Mouse (Mus musculus) kidney, embryonic 15.5 days (tissue): ENCODE measurements around the gene Ecel1. TPM values are rescaled to one million over a fixed set of nuclear protein-coding genes. Genes with fewer than 3 reads are reported as not detected.

Experiments
- ATAC-seq: fragments of 200-750 bp; cut with Nextera tagmentation; replicated peaks from 2 replicates; pipeline ENCODE4 v1.8.0; 2017; ENCODE audit warnings: moderate TSS enrichment; ENCODE audit not compliant: low FRiP score
- H3K27ac ChIP-seq: fragments of 300-500 bp; sonication (generic); 2 replicates; pipeline ENCODE4 v1.5.1; 2015; ENCODE audit warnings: mild to moderate bottlenecking, inconsistent platforms
- H3K27me3 ChIP-seq: fragments of 300-500 bp; sonication (generic); 2 replicates; pipeline ENCODE4 v1.6.1; 2015; ENCODE audit warnings: inconsistent platforms
- H3K36me3 ChIP-seq: fragments of 300-500 bp; sonication (generic); 2 replicates; pipeline ENCODE4 v1.6.1; 2015; ENCODE audit warnings: inconsistent platforms
- H3K4me1 ChIP-seq: fragments of 300-500 bp; sonication (generic); 2 replicates; pipeline ENCODE4 v1.6.1; 2015; ENCODE audit warnings: inconsistent platforms
- H3K4me2 ChIP-seq: fragments of 300-500 bp; sonication (generic); 2 replicates; pipeline ENCODE4 v1.6.1; 2015; ENCODE audit warnings: moderate library complexity, mild to moderate bottlenecking, inconsistent platforms
- H3K4me3 ChIP-seq: fragments of 300-500 bp; sonication (generic); replicated peaks from 2 replicates; pipeline ENCODE4 v1.5.1; 2015; ENCODE audit warnings: mild to moderate bottlenecking, inconsistent platforms
- H3K9ac ChIP-seq: fragments of 300-500 bp; sonication (generic); 2 replicates; pipeline ENCODE4 v1.6.1; 2015; ENCODE audit warnings: mild to moderate bottlenecking, inconsistent platforms
- H3K9me3 ChIP-seq: fragments of 300-500 bp; sonication (generic); replicated peaks from 2 replicates; pipeline ENCODE4 v1.6.1; 2016; ENCODE audit warnings: inconsistent platforms
- WGBS: fragments of 180-500 bp; shearing (Covaris S2); methylation state at CpG from one replicate; pipeline ENCODE4 v1.1.7; 2015; ENCODE audit warnings: mixed read lengths; 5-methylcytosine and 5-hydroxymethylcytosine counted together
- polyA plus RNA-seq: library from polyadenylated mRNA; unstranded; fragments of >200 nt; fragmentation: Nextera tagmentation; extraction: Ambion mirVana; gene quantifications from 2 replicates; pipeline ENCODE4 v1.2.1, GENCODE M21; 2015

Gene Ecel1
- polyA plus RNA-seq: 1.3 and 3.8 TPM in 2 replicates

GRCm38 (mm10) chr1:87156199-87156587 is at the start of gene Ecel1:
Ecel1 (minus strand) TSS chr1:87156521.
- Histone ChIP-seq H3K9ac (no peak within 1 kb of the TSS), H3K4me3 (peak within 1 kb of the TSS; percentile 44), H3K27me3 (peaks cover 95% of the 10 kb centered on the region), H3K27ac (no peak within 1 kb of the TSS), H3K9me3 (no peaks in the 10 kb centered on the region), H3K36me3 (no peaks in the 10 kb centered on the region), H3K4me1 (peaks cover 33% of the 10 kb centered on the region), H3K4me2 (peak within 1 kb of the TSS; percentile 80)
- WGBS: under 1% methylated on average over 12 of the region's 12 CpGs
- no peak for ATAC-seq

GRCm38 (mm10) chr1:87205502-87205901 is 49.2 kb upstream of the Ecel1 start:
- Histone ChIP-seq H3K4me2 (0 out of 2 replicates have a peak overlapping the region, but pooled peaks have one; percentile 23), H3K27me3 (peaks cover 28% of the 10 kb centered on the region), H3K4me1 (peaks cover 15% of the 10 kb centered on the region), H3K36me3 (no peaks in the 10 kb centered on the region), H3K9ac (no peak overlapping the region), H3K27ac (no peak overlapping the region), H3K4me3 (no peak overlapping the region), H3K9me3 (no peaks in the 10 kb centered on the region)
- WGBS: 42% methylated on average over 3 of the region's 3 CpGs
- ATAC-seq: peak; percentile 49

GRCm38 (mm10) chr1:87205038-87205437 is 48.7 kb upstream of the Ecel1 start:
- 55% methylated on average over 6 of the region's 6 CpGs for WGBS

GRCm38 (mm10) chr1:87204465-87204864 is 48.1 kb upstream of the Ecel1 start, which contains the start of gene Chrng:
Chrng (plus strand) TSS chr1:87204657.
- H3K9ac ChIP-seq: no peak within 1 kb of the TSS
- peaks cover 15% of the 10 kb centered on the region for H3K4me1 ChIP-seq
- H3K9me3 ChIP-seq: no peaks in the 10 kb centered on the region
- no peak within 1 kb of the TSS for H3K27ac ChIP-seq
- H3K4me3 ChIP-seq: no peak within 1 kb of the TSS
- 93% methylated on average over 7 of the region's 7 CpGs for WGBS
- no peak within 1 kb of the TSS for H3K4me2 ChIP-seq
- ATAC-seq: no peak
- H3K27me3 ChIP-seq: peaks cover 28% of the 10 kb centered on the region
- H3K36me3 ChIP-seq: no peaks in the 10 kb centered on the region

More at GRCm38 (mm10) chr1:87205038-87205437, 48.7 kb upstream of the Ecel1 start:
- Histone ChIP-seq H3K4me2 (no peak overlapping the region), H3K27ac (no peak overlapping the region), H3K4me1 (peaks cover 15% of the 10 kb centered on the region), H3K9me3 (no peaks in the 10 kb centered on the region), H3K4me3 (no peak overlapping the region), H3K9ac (no peak overlapping the region), H3K27me3 (peaks cover 28% of the 10 kb centered on the region), H3K36me3 (no peaks in the 10 kb centered on the region)
- no peak for ATAC-seq

- Histone ChIP-seq H3K4me3 (no peak overlapping the region), H3K27me3 (peaks cover 32% of the 10 kb centered on the region), H3K27ac (no peak overlapping the region), H3K36me3 (no peaks in the 10 kb centered on the region), H3K4me1 (peaks cover 18% of the 10 kb centered on the region), H3K9me3 (no peaks in the 10 kb centered on the region), H3K9ac (no peak overlapping the region), H3K4me2 (no peak overlapping the region)
- ATAC-seq: no peak
- WGBS: 84% methylated on average over 5 of the region's 5 CpGs
Observed at GRCm38 (mm10) chr1:87203779-87204178, 47.5 kb upstream of the Ecel1 start.

- Histone ChIP-seq H3K9me3 (no peaks in the 10 kb centered on the region), H3K4me1 (peaks cover 25% of the 10 kb centered on the region), H3K9ac (no peak overlapping the region), H3K4me2 (no peak overlapping the region), H3K27me3 (peaks cover 24% of the 10 kb centered on the region), H3K4me3 (no peak overlapping the region), H3K27ac (no peak overlapping the region), H3K36me3 (no peaks in the 10 kb centered on the region)
- ATAC-seq: no peak
- 56% methylated on average over 1 of the region's 1 CpGs for WGBS
Observed at GRCm38 (mm10) chr1:87201848-87202247, 45.5 kb upstream of the Ecel1 start.

- no peak overlapping the region for H3K9ac ChIP-seq
- H3K4me3 ChIP-seq: no peak overlapping the region
- H3K27ac ChIP-seq: no peak overlapping the region
- no peaks in the 10 kb centered on the region for H3K9me3 ChIP-seq
- no peak for ATAC-seq
- no peaks in the 10 kb centered on the region for H3K36me3 ChIP-seq
- peaks cover 13% of the 10 kb centered on the region; the same call in 1 of the 2 replicates for H3K27me3 ChIP-seq
- WGBS: 54% methylated on average over 2 of the region's 2 CpGs
- peaks cover 16% of the 10 kb centered on the region for H3K4me1 ChIP-seq
- no peak overlapping the region for H3K4me2 ChIP-seq
Observed at GRCm38 (mm10) chr1:87200811-87201210, 44.5 kb upstream of the Ecel1 start.

- Histone ChIP-seq H3K27me3 (0 out of 2 replicates have a peak, but pooled peaks cover 9% of the 10 kb centered on the region), H3K27ac (no peak overlapping the region), H3K36me3 (no peaks in the 10 kb centered on the region), H3K4me3 (no peak overlapping the region), H3K9ac (no peak overlapping the region), H3K4me2 (no peak overlapping the region), H3K9me3 (no peaks in the 10 kb centered on the region), H3K4me1 (peaks cover 10% of the 10 kb centered on the region)
- WGBS: 63% methylated on average over 12 of the region's 12 CpGs
- ATAC-seq: peak; percentile 61
Observed at GRCm38 (mm10) chr1:87198119-87199065, 42.1 kb upstream of the Ecel1 start.

GRCm38 (mm10) chr1:87197296-87197695 is 41.0 kb upstream of the Ecel1 start:
- 77% methylated on average over 9 of the region's 9 CpGs for WGBS
- no peak overlapping the region for H3K4me3 ChIP-seq
- H3K9ac ChIP-seq: no peak overlapping the region
- H3K27me3 ChIP-seq: 0 out of 2 replicates have a peak, but pooled peaks cover 9% of the 10 kb centered on the region
- H3K36me3 ChIP-seq: no peaks in the 10 kb centered on the region
- no peak overlapping the region for H3K27ac ChIP-seq
- H3K4me1 ChIP-seq: peaks cover 10% of the 10 kb centered on the region
- no peak for ATAC-seq
- H3K4me2 ChIP-seq: no peak overlapping the region
- H3K9me3 ChIP-seq: no peaks in the 10 kb centered on the region

- H3K4me2 ChIP-seq: no peak within 1 kb of the TSS
- H3K9ac ChIP-seq: no peak within 1 kb of the TSS
- H3K27me3 ChIP-seq: peaks cover 39% of the 10 kb centered on the region
- peak; percentile 34; the same call in 1 of the 2 replicates for ATAC-seq
- no peak within 1 kb of the TSS for H3K27ac ChIP-seq
- 18% methylated on average over 4 of the region's 4 CpGs for WGBS
- no peak within 1 kb of the TSS for H3K4me3 ChIP-seq
- peaks cover 20% of the 10 kb centered on the region for H3K4me1 ChIP-seq
- no peaks in the 10 kb centered on the region for H3K36me3 ChIP-seq
- no peaks in the 10 kb centered on the region for H3K9me3 ChIP-seq
Observed at GRCm38 (mm10) chr1:87190429-87190828, 34.1 kb upstream of the Ecel1 start, which contains the start of gene Chrnd. Chrnd (plus strand) TSS chr1:87190607.

GRCm38 (mm10) chr1:87187037-87187355 is 30.7 kb upstream of the Ecel1 start:
- H3K27ac ChIP-seq: no peak overlapping the region
- no peaks in the 10 kb centered on the region for H3K9me3 ChIP-seq
- peak; percentile 19 for ATAC-seq
- peak overlapping the region; percentile 57 for H3K4me3 ChIP-seq
- 0% methylated on average over 15 of the region's 15 CpGs for WGBS
- H3K27me3 ChIP-seq: peaks cover 73% of the 10 kb centered on the region
- peak overlapping the region; percentile 50 for H3K9ac ChIP-seq
- no peaks in the 10 kb centered on the region for H3K36me3 ChIP-seq
- peak overlapping the region; percentile 98 for H3K4me2 ChIP-seq
- H3K4me1 ChIP-seq: peaks cover 40% of the 10 kb centered on the region

- H3K36me3 ChIP-seq: no peaks in the 10 kb centered on the region
- peaks cover 40% of the 10 kb centered on the region for H3K4me1 ChIP-seq
- peak overlapping the region; percentile 98 for H3K4me2 ChIP-seq
- peaks cover 79% of the 10 kb centered on the region for H3K27me3 ChIP-seq
- WGBS: 2% methylated on average over 54 of the region's 54 CpGs
- peak; percentile 31 for ATAC-seq
- H3K9me3 ChIP-seq: no peaks in the 10 kb centered on the region
- H3K4me3 ChIP-seq: peak overlapping the region; percentile 57
- peak overlapping the region; percentile 50 for H3K9ac ChIP-seq
- no peak overlapping the region for H3K27ac ChIP-seq
Observed at GRCm38 (mm10) chr1:87186261-87187036, 30.1 kb upstream of the Ecel1 start.
